Mouse (Mus musculus) left cerebral cortex, adult 11 months (tissue): ENCODE measurements at regions not wholly inside any gene's neighbourhood (a gene's known extent, or its start where the extent isn't known, plus 50 kb on each side); places are given as distances from the start of the nearest gene placed in this dataset.

Experiments used
- DNase-seq: peaks from one replicate; pipeline ENCODE4 v3.0.0; 2022; ENCODE audit warnings: low spot score

GRCm38 (mm10) chr15:11774717-11775116, 132.4 kb downstream of the Npr3 start:
- no peak for DNase-seq

DNA sequence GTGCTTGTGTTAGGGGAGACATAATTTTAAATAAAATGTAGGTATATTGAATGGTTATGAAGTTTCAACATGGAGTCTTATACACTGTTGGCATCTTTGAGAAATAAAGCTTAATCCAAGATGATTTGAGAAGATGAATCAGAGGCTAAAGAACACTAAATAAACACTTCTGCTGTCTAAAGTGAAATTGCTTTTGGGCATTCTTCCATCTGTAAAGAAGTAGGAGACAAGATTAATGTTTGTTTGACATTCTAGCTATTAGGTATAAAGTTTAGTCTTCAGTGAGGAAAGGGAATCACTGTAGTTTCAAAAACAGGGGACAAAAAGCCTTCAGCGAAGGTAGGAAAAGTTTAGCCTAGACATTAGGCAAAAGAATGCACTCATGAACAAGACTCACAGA, 136.5 kb downstream of the Npr3 start:
- no peak for DNase-seq

- DNase-seq: no peak
Observed at GRCm38 (mm10) chr15:11757963-11758362, 149.1 kb downstream of the Npr3 start.

- DNase-seq: no peak
Observed at GRCm38 (mm10) chr15:11756786-11757185, 150.3 kb downstream of the Npr3 start.

DNA sequence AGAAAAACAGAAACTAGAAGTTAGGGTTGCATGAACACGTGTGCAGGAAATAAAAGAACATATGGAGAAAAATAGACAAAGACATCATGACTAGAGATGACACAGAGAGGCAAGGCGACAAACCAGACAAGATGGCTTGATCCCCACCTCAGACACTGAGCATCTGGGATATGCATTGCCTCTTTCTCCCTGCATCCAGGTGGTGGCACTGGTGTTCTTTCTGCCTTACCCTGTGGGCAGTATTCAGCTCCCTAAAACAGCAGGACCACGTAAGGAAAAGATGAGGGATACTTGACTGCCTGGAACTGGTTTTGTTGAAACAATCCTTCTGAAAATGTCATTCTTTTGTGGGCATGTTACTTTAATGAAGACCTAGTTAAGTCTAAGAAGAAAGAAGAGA, 153.9 kb downstream of the Npr3 start:
- peak; percentile 15 for DNase-seq

- no peak for DNase-seq
Observed at GRCm38 (mm10) chr15:11750893-11751292, 156.2 kb downstream of the Npr3 start.

DNA sequence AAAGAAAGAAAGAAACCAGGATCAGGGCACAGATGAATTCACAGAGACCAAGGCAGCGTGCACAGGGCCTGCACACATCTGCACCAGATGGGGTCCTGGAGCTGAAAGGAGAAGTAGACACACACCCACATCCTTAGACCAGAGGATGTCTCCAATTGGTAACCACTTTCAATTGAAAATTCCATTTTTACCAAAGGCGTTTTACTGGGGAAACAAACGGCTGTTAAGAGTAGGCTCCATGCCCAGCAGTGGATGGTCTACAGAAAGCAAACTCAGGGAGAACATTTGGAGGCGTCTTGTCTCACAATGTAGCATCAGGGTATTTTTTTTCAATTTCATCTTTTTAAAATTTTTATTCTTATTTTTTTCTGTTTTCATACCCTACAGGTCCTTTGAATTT, 157.6 kb downstream of the Npr3 start:
- no peak for DNase-seq

GRCm38 (mm10) chr15:11748306-11748705, 158.8 kb downstream of the Npr3 start:
- DNase-seq: no peak

GRCm38 (mm10) chr15:11746754-11747153, 160.3 kb downstream of the Npr3 start:
- DNase-seq: no peak

DNA sequence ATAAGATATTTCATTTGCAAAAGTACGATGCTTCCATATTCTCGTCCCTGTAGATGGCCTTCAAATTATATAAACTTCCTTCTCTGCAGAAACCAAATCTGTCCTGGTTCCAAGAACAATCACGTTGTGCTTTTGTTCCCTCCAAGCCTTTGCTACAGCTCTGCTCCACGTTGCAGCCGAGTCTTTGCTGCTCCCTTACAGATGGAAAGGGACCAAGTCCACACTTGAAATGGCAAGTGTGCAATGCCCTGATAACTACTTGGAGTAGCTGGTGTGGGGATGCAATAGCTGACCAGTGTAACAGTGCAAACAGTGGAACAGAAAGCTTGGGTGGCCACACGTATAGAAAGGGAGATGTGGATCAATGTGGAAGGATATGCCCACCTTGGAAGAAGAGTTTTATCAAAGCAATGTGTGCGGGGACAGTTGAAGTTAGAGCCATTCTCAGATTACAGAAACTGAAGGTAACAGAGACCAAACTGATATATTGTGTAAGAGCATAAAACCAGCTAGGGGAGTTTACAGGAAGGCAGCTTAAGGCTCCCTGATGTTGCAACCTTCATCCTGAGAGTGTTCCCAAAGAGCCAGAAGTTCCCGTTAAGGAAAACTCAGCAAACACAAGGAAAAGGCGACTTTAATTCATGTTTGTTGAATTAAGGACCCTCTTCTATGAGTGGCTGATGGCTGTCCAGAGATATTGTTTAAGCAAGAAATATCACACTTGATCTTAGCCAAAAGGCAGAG, 161.3 kb downstream of the Npr3 start:
- no peak for DNase-seq

DNA sequence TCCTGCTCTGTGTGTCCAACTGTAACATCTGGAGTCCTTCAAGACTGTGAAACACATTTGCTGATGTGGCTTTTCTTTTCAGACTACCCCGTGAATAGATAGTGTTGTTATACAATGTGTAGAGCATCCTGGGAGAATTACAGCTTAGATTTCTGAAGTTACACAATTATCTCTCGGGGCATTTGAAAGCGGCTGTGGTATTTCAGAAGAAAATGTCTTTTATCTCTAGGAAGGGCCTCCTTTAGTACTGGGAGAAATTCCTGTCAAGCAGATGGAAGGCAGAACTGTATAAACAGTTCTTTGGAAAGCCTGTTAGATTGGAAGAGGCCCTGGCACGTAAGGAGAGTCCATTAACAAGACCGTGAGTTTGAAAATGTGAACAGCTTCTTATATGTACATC, 162.2 kb downstream of the Npr3 start:
- no peak for DNase-seq

- DNase-seq: no peak
Observed at GRCm38 (mm10) chr15:11744296-11744695, 162.8 kb downstream of the Npr3 start.

DNA sequence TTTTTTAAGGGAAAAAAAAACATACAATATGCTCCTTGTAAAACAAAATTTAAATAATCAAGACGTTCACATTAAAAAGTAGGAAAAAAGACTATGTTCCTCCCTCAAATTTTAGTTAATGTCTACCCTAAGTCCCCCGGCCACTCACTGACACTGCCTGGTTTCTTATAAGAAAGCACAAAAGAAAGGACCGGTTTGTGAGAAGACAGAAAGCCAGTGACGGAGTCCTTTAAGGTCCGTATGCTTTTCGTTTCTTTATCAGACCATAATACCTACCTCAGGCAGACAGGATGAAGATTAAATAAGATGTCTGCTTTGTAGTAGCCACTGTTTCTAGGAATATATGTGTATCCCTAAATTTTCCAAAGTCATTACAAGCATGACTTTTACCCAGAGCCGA, 164.3 kb downstream of the Npr3 start:
- DNase-seq: no peak

DNA sequence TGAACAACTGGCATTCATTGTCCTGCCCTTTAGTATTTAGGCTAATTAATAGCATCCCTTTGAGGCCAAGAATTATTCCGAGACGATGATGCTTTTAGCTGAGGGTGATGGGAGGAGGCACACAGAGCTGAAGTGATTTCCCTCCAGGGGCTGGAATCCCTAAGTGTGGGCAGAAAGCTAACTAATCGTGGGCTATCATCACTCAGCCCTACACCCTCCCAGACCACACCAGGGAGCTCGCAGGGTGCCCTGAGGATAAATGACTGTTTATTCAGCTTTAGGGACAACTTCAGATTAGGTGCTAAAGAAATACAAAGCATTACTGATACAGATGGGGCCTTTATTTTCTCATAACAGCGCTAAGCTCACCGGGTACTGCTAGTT, 164.7 kb downstream of the Npr3 start:
- DNase-seq: no peak

DNA sequence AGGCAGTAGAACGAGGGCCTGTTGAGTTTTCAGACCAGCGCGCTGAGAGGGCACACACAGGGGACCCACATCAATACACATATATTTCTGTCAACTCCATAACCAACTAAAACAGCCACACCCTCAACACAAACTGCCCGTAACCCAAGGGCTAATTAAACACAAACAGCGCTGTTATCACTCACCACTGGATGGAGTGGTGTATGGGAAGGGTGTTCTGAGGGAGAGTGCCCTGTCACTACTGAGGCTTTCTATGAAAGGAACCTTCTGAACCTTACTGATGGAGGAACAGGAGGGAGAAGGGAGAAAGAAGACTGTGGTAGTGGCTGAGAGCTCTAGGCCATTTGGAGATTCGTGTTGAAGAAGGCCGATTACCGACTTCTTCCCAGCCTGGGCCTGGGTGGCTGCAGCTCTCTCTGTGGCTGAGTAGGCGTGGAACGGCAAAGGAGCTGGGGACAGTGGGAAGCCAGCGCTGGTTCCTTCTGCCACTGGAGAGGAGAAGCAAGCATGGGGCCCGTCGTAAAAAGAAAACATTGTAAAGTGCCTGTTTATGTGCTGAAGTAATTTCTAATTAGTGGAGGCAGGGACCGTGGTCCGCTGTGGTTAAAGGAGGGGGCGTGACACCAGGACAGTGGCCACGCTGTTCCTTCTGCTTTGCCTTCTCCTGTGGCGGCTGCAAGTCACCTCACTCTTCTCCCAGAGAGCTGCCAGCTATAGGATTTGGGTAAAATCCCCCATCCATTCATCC, 165.3 kb downstream of the Npr3 start:
- DNase-seq: no peak

DNA sequence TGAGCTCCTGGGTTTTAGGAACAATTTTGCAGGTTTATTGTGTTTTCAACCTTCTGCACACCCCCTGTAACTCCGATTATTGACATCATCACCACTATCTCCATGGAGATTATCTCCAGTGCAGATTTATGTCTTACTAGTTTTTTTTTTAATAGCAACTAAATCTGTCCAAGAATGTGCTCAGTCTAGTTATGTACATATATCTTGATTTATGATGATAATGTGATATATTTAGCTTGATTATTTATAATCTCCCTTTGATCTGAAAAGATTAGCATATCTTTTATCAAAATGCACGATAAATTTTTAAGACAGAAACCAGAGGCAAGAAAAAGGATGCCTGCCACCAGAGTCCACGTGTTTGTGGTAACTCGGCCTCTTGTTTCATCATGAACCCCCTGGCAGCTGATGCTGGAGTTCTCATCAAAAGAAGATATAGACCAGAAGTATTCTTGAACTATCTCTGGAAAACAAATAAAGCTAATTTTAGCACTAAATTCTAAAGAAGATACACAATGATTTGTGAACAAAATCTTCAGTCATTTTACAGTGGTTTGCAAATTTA, 169.6 kb downstream of the Npr3 start:
- DNase-seq: no peak

- DNase-seq: no peak
Observed at GRCm38 (mm10) chr15:11734639-11735265, 172.3 kb downstream of the Npr3 start.

DNA sequence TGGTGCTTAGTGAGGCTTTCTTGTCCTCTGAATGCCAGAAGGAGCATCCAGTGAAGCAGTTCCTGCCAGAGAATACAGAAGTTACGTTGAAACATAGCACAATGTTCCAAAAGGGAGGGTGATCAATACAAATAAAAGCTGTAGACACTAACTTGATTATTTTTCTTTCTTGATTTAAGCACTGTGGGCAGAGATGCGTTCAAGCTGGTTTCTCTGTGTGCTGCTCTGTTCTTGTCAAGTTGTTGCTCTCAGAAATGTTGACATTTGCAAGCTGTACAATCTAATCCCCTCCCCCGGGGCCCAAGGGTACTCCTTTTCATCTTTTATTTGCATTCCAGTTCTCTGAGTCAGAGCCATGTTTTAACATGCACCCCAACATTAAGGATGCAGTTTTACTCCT, 177.7 kb downstream of the Npr3 start:
- DNase-seq: no peak

- no peak for DNase-seq
Observed at GRCm38 (mm10) chr15:11725620-11726530, 181.2 kb downstream of the Npr3 start.

GRCm38 (mm10) chr15:11720645-11721044, 186.4 kb downstream of the Npr3 start:
- DNase-seq: no peak

DNA sequence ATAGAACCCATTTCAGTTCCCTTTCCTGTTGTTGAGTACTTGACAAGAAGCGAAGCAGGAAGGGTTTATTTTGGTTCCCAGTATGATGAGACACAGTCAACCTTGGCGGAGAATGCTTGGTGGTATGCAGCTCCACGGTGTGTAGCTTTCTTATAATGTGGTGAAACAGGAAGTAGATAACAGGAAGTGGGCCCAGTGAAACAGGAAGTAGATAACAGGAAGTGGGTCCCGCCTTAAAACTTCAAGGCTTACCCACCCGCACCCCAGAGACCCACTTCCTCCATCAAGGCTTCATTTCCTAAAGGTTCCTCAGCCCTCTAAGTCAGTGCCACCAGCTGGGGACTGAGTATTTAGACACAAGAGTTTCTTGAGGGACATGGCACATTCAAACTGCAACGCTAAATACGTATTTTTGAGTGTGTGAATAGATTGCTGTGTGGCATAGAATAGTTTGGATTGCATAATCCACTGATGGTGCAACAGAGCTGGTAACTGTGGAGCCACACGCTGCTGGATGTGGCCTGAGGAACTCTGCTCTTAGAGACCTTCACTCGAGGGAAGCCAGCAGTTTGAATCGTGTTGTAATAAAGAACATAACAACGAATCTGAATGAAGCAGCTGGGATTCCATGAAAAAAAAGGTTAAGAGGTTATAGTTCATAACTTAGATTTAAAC, 190.8 kb downstream of the Npr3 start:
- no peak for DNase-seq
